Mouse (Mus musculus) hindbrain, postnatal 0 days (tissue): ENCODE measurements around the gene Dpy19l1. TPM values are rescaled to one million over a fixed set of nuclear protein-coding genes. Genes with fewer than 3 reads are reported as not detected.

Source experiments
- ATAC-seq: fragments of 200-750 bp; cut with Nextera tagmentation; 2 replicates; pipeline ENCODE4 v1.8.0; 2017; ENCODE audit warnings: mild to moderate bottlenecking, moderate TSS enrichment, moderate library complexity
- DNase-seq: peaks from one replicate; pipeline ENCODE4 v3.0.0-alpha.2; 2015; ENCODE audit warnings: low spot score
- H3K27ac ChIP-seq: fragments of 300-500 bp; sonication (generic); 2 replicates; pipeline ENCODE4 v1.5.1; 2014; ENCODE audit warnings: mild to moderate bottlenecking
- H3K27me3 ChIP-seq: fragments of 300-500 bp; sonication (generic); 2 replicates; pipeline ENCODE4 v1.6.1; 2014; ENCODE audit warnings: low read length, mixed read lengths; ENCODE audit not compliant: insufficient read depth
- H3K36me3 ChIP-seq: fragments of 300-500 bp; sonication (generic); 2 replicates; pipeline ENCODE4 v1.6.1; 2014; ENCODE audit warnings: low read length, mixed read lengths; ENCODE audit not compliant: insufficient read depth
- H3K4me1 ChIP-seq: fragments of 300-500 bp; sonication (generic); 2 replicates; pipeline ENCODE4 v1.6.1; 2014; ENCODE audit warnings: antibody characterized with exemption, low read length, mixed read lengths; ENCODE audit not compliant: insufficient read depth
- H3K4me2 ChIP-seq: fragments of 300-500 bp; sonication (generic); 2 replicates; pipeline ENCODE4 v1.6.1; 2014; ENCODE audit warnings: low read depth, mild to moderate bottlenecking, low read length, moderate library complexity, mixed read lengths
- H3K4me3 ChIP-seq: fragments of 300-500 bp; sonication (generic); 2 replicates; pipeline ENCODE4 v1.5.1; 2014; ENCODE audit warnings: low read length
- H3K9ac ChIP-seq: fragments of 300-500 bp; sonication (generic); replicated peaks from 2 replicates; pipeline ENCODE4 v1.6.1; 2014; ENCODE audit warnings: mild to moderate bottlenecking, low read length, moderate library complexity, mixed read lengths
- H3K9me3 ChIP-seq: fragments of 300-500 bp; sonication (generic); 2 replicates; pipeline ENCODE4 v1.6.1; 2016; ENCODE audit warnings: low read length, mixed read lengths
- CTCF ChIP-seq: IDR thresholded peaks from 2 replicates; pipeline ENCODE4 v1.5.1; 2016; ENCODE audit warnings: antibody characterized with exemption, control low read depth, low read depth
- WGBS: fragments of 180-500 bp; shearing (Covaris S2); extraction: QIAGEN DNeasy Blood & Tissue Kit; methylation state at CpG from one replicate; pipeline ENCODE4 v1.1.7; 2014; 5-methylcytosine and 5-hydroxymethylcytosine counted together
- polyA plus RNA-seq: library from polyadenylated mRNA; unstranded; fragments of >200 nt; fragmentation: Nextera tagmentation; extraction: Ambion mirVana; gene quantifications from 2 replicates; pipeline ENCODE4 v1.2.1, GENCODE M21; 2015
- total RNA-seq: library from RNA; depleted of rRNA; stranded (reverse); fragments of >200 nt; gene quantifications from 2 replicates; pipeline ENCODE4 v1.2.3, GENCODE M21; 2014; rRNA removed

Dpy19l1 gene
- total and polyA plus RNA-seq, 2 experiments from 2014 or later = 15.6 to 56.4 TPM

GRCm38 (mm10) chr9:24390807-24391370 lies 112.1 kb downstream of the Dpy19l1 start:
- no peak overlapping the region for H3K4me3 ChIP-seq
- no peak overlapping the region for H3K4me2 ChIP-seq
- no peaks in the 10 kb centered on the region for H3K4me1 ChIP-seq
- H3K27ac ChIP-seq = no peak overlapping the region
- no peak overlapping the region for H3K9ac ChIP-seq
- ATAC-seq (no peak), DNase-seq (no peak)
- no peak for TF ChIP-seq CTCF
- no peaks in the 10 kb centered on the region for H3K9me3 ChIP-seq
- H3K36me3 ChIP-seq = no peaks in the 10 kb centered on the region
- no peaks in the 10 kb centered on the region for H3K27me3 ChIP-seq
- 87% methylated on average over 8 of the region's 8 CpGs for WGBS

GRCm38 (mm10) chr9:24387230-24387629 lies 115.7 kb downstream of the Dpy19l1 start:
- ATAC-seq = no peak
- Histone ChIP-seq H3K36me3 (no peaks in the 10 kb centered on the region), H3K4me3 (no peak overlapping the region)

GRCm38 (mm10) chr9:24379321-24379720 lies 123.6 kb downstream of the Dpy19l1 start:
- H3K27me3 ChIP-seq = no peaks in the 10 kb centered on the region
- TF ChIP-seq CTCF = no peak
- no peaks in the 10 kb centered on the region for H3K4me1 ChIP-seq
- no peak overlapping the region for H3K9ac ChIP-seq
- H3K36me3 ChIP-seq = no peaks in the 10 kb centered on the region
- H3K4me3 ChIP-seq = no peak overlapping the region
- H3K9me3 ChIP-seq = no peaks in the 10 kb centered on the region
- ATAC-seq (no peak), DNase-seq (no peak)
- 24% methylated on average over 3 of the region's 3 CpGs for WGBS
- no peak overlapping the region for H3K27ac ChIP-seq
- no peak overlapping the region for H3K4me2 ChIP-seq

More at GRCm38 (mm10) chr9:24387230-24387629, 115.7 kb downstream of the Dpy19l1 start:
- no peak for TF ChIP-seq CTCF
- Histone ChIP-seq H3K9ac (no peak overlapping the region), H3K4me2 (no peak overlapping the region), H3K9me3 (no peaks in the 10 kb centered on the region), H3K27me3 (no peaks in the 10 kb centered on the region), H3K27ac (no peak overlapping the region), H3K4me1 (no peaks in the 10 kb centered on the region)
- no peak for DNase-seq

- no peaks in the 10 kb centered on the region for H3K36me3 ChIP-seq
- 81% methylated on average over 2 of the region's 2 CpGs for WGBS
- H3K27ac ChIP-seq = no peak overlapping the region
- no peak for TF ChIP-seq CTCF
- no peak overlapping the region for H3K4me2 ChIP-seq
- H3K9me3 ChIP-seq = no peaks in the 10 kb centered on the region
- H3K9ac ChIP-seq = no peak overlapping the region
- H3K4me3 ChIP-seq = no peak overlapping the region
- no peak for DNase-seq
- no peak for ATAC-seq
- H3K27me3 ChIP-seq = no peaks in the 10 kb centered on the region
- H3K4me1 ChIP-seq = no peaks in the 10 kb centered on the region
Observed at GRCm38 (mm10) chr9:24378848-24379247, 124.1 kb downstream of the Dpy19l1 start.

Other genes starting within 250 kb of the Dpy19l1 start
- gene Cypt4, start 122.1 kb upstream of the Dpy19l1 start, total RNA-seq = not detected in 2 replicates
- gene Cypt4, start 122.1 kb upstream of the Dpy19l1 start, polyA plus RNA-seq = not detected in 2 replicates
- gene Dpy19l2, start 193.2 kb upstream of the Dpy19l1 start, total RNA-seq = 0.78 and 1.1 TPM in 2 replicates
- 0.63 and 0.68 TPM in 2 replicates for gene Dpy19l2, start 193.2 kb upstream of the Dpy19l1 start, polyA plus RNA-seq